Mouse (Mus musculus): ENCODE results near the gene Sectm1a.

DNA sequence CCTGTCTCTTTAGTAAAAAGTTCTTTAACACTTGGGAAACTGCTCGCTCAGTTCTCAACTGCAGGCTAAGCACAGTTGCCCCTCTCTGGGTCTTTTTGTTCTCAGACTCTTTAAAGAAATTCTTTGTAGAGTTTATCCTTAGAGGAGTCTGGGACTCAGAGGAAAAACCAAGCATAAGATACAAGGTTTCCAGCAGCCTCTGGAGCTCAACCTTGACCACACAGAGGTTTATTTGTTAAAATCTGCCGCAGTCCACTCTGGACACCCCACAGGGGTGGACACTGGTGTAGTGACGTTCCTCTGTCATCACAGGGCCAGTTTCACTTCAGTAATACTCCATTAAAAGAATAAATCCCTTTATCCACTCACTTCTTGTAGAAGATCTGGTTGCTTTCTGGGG lies 37.6 kb upstream of the Sectm1a start, which contains the start of gene Tex19.2:
- no peak for TF ChIP-seq MYOG (IDR thresholded peaks at IDR 0.05; ENCODE audit: control insufficient read depth, extremely low read depth, insufficient read length)
- no peak for TF ChIP-seq CTCF (IDR thresholded peaks at IDR 0.05; ENCODE audit: control insufficient read depth, insufficient read depth, insufficient read length)
- TF ChIP-seq MYOD1 (IDR thresholded peaks at IDR 0.05; ENCODE audit: control insufficient read depth, insufficient read length, low read depth), result no peak
- TF ChIP-seq CEBPB (IDR thresholded peaks at IDR 0.05; ENCODE audit: low read depth), result no peak
- TF ChIP-seq MAX (IDR thresholded peaks at IDR 0.05), result no peak
